Mouse (Mus musculus) layer of hippocampus, adult 2 months (tissue): ENCODE measurements at regions not wholly inside any gene's neighbourhood (a gene's known extent, or its start where the extent isn't known, plus 50 kb on each side); places are given as distances from the start of the nearest gene placed in this dataset.
A peak's percentile ranks its signal among the peaks of the same experiment; 100 is the strongest.

Source experiments
- DNase-seq, 2 experiments: peaks; one replicate each; pipeline ENCODE4 v3.0.0; 2022; ENCODE audit warnings: low spot score in 2 of 2
- H3K27ac ChIP-seq: fragments of 200-600 bp; 2 replicates; pipeline ENCODE4 v1.8.1; 2022
- H3K4me3 ChIP-seq: fragments of 200-600 bp; 2 replicates; pipeline ENCODE4 v1.8.1; 2022; ENCODE audit warnings: mild to moderate bottlenecking
- CTCF ChIP-seq: fragments of 200-600 bp; conservative IDR thresholded peaks from 2 replicates; pipeline ENCODE4 v1.8.1; 2022; ENCODE audit warnings: antibody characterized with exemption, mild to moderate bottlenecking, moderate library complexity

- no peak overlapping the region for H3K27ac ChIP-seq
- no peak for DNase-seq
- H3K4me3 ChIP-seq = no peak overlapping the region
- TF ChIP-seq CTCF = no peak
These were observed 282.2 kb upstream of the Chd6 start for GRCm38 (mm10) chr2:161390954-161391690.

- DNase-seq = no peak
- no peak for TF ChIP-seq CTCF
- Histone ChIP-seq H3K27ac (no peak overlapping the region), H3K4me3 (no peak overlapping the region)
These were observed 280.5 kb upstream of the Chd6 start for GRCm38 (mm10) chr2:161389318-161389835.

GRCm38 (mm10) chr2:161387054-161387453 lies 278.2 kb upstream of the Chd6 start:
- no peak for TF ChIP-seq CTCF
- H3K4me3 ChIP-seq = no peak overlapping the region
- no peak overlapping the region for H3K27ac ChIP-seq
- no peak for DNase-seq

- no peak overlapping the region for H3K4me3 ChIP-seq
- no peak for DNase-seq
- no peak overlapping the region for H3K27ac ChIP-seq
- no peak for TF ChIP-seq CTCF
These were observed 273.5 kb upstream of the Chd6 start for GRCm38 (mm10) chr2:161382411-161382810.

GRCm38 (mm10) chr2:161378313-161378712 lies 269.4 kb upstream of the Chd6 start:
- Histone ChIP-seq H3K4me3 (no peak overlapping the region), H3K27ac (no peak overlapping the region)
- no peak for DNase-seq
- no peak for TF ChIP-seq CTCF

- no peak for TF ChIP-seq CTCF
- Histone ChIP-seq H3K4me3 (no peak overlapping the region), H3K27ac (no peak overlapping the region)
- peak; percentile 28 to 31 for DNase-seq
These were observed 253.4 kb upstream of the Chd6 start for GRCm38 (mm10) chr2:161362325-161362724.

GRCm38 (mm10) chr2:161349110-161349509 lies 240.2 kb upstream of the Chd6 start:
- TF ChIP-seq CTCF = no peak
- Histone ChIP-seq H3K4me3 (no peak overlapping the region), H3K27ac (no peak overlapping the region)
- no peak for DNase-seq

GRCm38 (mm10) chr2:161344018-161344417 lies 235.1 kb upstream of the Chd6 start:
- no peak for TF ChIP-seq CTCF
- no peak overlapping the region for H3K4me3 ChIP-seq
- DNase-seq = no peak
- H3K27ac ChIP-seq = no peak overlapping the region

- Histone ChIP-seq H3K27ac (no peak overlapping the region), H3K4me3 (no peak overlapping the region)
- TF ChIP-seq CTCF = no peak
- no peak for DNase-seq
These were observed 233.8 kb upstream of the Chd6 start for GRCm38 (mm10) chr2:161342648-161343047.

- DNase-seq = peak; percentile 41 to 44
- H3K4me3 ChIP-seq = peak overlapping the region; percentile 19; the same call in 1 of the 2 replicates
- no peak for TF ChIP-seq CTCF
- H3K27ac ChIP-seq = peak overlapping the region; percentile 53
These were observed 232.6 kb upstream of the Chd6 start for GRCm38 (mm10) chr2:161341368-161341891.

- no peak overlapping the region for H3K4me3 ChIP-seq
- no peak for TF ChIP-seq CTCF
- no peak overlapping the region for H3K27ac ChIP-seq
- DNase-seq = no peak
These were observed 231.4 kb upstream of the Chd6 start for GRCm38 (mm10) chr2:161340291-161340690.

GRCm38 (mm10) chr2:161339327-161340001 lies 230.6 kb upstream of the Chd6 start:
- TF ChIP-seq CTCF = no peak
- no peak overlapping the region; the same call in 1 of the 2 replicates for H3K4me3 ChIP-seq
- DNase-seq = no peak
- no peak overlapping the region for H3K27ac ChIP-seq

GRCm38 (mm10) chr2:161338953-161339326 lies 230.1 kb upstream of the Chd6 start:
- DNase-seq = no peak
- TF ChIP-seq CTCF = peak; percentile 66
- H3K27ac ChIP-seq = no peak overlapping the region

More at GRCm38 (mm10) chr2:161338953-161339326, 230.1 kb upstream of the Chd6 start:
- H3K4me3 ChIP-seq = no peak overlapping the region
